Mouse (Mus musculus) induced T-regulatory cell, adult 2 months (primary cell): ENCODE results near the gene Rdh7.
"Not testable (repeated sequence)": the region's sequence is repeated elsewhere in the genome, so short reads cannot be mapped to it uniquely, and the experiment has no call there.

ENCODE experiments used
- DNase-seq: peaks from one replicate; pipeline ENCODE4 v3.0.0-alpha.2; 2012; ENCODE audit warnings: low read depth

Gene Rdh7

GRCm38 (mm10) chr10:127888605-127889004 lies at the start of gene Rdh7:
Gene Rdh7 (minus strand): TSS chr10:127888817.
- no peak for DNase-seq

DNA sequence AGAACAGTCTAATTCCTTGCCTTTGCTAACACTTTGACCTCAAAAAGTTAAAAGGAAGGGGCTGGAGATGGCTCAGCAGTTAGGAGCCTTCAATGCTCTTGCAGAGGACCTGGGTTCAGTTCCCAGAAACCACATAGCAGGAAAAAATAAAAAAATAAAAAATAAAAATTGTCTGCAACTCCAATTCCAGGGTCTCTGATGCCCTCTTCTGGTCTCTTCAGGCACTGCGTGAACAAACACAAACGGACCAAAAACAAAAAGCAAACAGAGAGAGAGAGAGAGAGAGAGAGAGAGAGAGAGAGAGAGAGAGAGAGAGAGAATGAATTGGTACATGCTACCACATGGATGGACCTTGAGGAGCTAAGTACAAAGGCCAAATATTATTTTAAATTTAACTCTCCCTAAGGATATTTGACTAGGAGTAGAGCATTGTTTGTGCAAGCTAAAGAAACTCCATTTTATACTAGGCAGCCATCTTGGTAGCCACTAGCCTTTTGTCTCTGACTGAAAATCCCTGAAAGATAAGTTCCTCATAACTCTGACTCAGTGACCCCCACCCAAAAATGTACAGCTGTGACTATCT lies 48.9 kb upstream of the Rdh7 start:
- peak; percentile 65 for DNase-seq

DNA sequence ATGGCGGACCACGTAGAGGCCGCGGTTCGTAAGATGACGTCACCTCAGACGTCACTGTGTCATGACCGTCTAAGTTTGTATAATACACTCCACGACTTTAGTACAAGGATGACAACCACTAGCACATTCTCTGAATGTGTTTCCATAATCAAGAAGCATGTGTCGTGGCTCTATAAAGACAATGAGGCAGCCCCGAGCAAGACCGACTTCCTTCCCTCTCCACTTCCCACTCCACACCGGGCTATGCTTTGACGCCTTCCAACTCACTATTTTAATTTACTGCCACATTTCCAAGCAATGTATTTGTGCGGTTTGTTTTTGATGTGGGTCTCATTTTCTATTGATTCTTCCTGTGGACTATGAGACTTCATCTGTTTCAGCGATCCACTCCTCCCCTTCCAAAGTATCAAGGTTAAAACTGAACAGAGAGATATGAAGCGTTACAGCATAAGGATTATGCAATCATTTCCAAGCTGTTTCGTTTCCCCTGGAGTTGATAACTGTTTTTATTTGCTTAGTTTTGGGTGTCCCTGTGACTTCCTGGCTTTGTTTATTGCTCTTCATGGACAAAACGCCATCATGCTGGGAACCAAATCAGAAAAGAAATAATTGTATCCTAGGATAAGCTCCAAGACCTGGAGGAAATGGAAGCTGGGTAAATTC lies 48.3 kb upstream of the Rdh7 start:
- DNase-seq = peak; percentile 14

- DNase-seq = no peak
Observed at GRCm38 (mm10) chr10:127936271-127936670, 47.7 kb upstream of the Rdh7 start.

DNA sequence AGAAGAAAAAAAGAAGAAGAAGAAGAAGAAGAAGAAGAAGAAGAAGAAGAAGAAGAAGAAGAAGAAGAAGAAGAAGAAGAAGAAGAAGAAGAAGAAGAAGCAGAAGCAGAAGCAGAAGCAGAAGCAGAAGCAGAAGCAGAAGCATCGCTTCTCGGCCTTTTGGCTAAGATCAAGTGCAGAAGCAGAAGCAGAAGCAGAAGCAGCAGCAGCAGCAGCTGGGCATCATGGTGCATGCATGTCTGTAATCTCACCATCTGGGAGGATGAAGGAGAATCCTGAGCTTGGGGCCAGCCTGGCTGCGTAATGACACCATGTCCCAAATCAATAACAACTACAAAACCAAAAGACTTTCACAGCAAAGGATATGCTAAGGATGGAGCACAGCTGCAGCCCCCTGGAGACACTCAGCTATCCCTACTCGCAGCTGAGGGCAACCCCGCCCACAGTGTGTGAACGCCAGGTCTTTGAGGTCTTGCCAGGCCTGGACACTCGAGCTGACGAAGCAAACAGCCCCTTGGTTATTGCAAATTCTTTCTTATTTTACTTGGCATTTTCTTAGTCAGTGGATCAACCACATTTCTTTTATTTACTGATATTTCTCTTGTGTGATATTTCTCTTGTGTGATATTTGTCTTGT lies 43.8 kb upstream of the Rdh7 start:
- DNase-seq = no peak

DNA sequence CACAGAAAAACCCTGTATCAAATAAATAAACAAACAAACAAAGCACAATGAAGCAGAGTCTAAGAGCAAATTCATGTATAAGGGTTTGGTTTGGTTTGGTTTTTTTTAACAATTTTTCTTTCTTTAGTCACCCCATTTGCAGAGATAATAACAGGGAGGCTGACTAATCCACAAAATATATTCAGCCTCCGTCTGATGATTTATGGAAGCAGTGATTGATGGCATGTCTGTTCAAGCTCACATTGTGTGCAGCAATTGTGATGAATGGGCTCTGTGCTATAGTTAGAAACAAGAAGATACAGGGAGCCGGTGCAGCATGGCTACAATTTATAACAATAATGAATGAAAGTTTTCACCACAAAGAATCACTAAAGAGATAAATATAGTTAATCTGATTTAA lies 39.1 kb upstream of the Rdh7 start:
- DNase-seq = no peak

GRCm38 (mm10) chr10:127924597-127925378 lies 36.2 kb upstream of the Rdh7 start:
- no peak for DNase-seq

DNA sequence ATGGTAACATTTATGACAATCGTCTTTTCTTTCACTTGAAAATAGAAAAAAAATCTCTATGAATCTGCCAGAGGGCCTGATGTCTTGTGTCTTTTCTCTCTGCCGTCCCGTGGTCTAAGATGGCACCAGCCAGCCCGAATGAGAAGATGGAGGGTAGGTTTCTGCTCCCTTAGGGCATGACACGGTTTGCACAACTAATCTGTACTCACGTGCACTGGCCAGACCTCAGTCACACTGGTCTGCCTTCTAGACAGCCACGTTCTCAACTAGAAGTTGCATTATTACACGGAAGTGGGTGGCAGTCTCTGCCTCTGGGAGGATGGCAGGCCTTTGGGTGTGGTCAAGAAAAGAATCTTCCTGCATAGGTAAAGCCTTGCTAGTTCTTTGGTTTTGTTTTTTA lies 34.4 kb upstream of the Rdh7 start:
- no peak for DNase-seq

- no peak for DNase-seq
Observed at GRCm38 (mm10) chr10:127922241-127922640, 33.6 kb upstream of the Rdh7 start.

GRCm38 (mm10) chr10:127917651-127918050 lies 29.0 kb upstream of the Rdh7 start:
- no peak for DNase-seq

DNA sequence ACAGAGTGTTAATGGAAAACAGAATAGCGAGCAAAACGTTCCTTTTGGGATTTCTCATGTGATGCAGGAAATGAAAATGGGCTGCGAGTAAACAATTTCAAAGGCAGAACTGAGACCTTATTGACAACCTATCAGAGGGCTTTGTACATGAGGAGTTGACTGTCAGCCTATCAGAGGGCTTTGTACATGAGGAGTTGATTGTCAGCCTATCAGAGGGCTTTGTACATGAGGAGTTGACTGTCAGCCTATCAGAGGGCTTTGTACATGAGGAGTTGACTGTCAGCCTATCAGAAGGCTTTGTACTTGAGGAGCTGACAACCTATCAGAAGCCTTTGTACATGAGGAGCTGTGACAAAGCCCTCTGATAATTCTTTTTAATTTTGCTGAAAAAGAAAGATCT lies 28.6 kb upstream of the Rdh7 start:
- DNase-seq = not testable (repeated sequence)

- DNase-seq = no peak
Observed at GRCm38 (mm10) chr10:127915578-127915977, 27.0 kb upstream of the Rdh7 start.

DNA sequence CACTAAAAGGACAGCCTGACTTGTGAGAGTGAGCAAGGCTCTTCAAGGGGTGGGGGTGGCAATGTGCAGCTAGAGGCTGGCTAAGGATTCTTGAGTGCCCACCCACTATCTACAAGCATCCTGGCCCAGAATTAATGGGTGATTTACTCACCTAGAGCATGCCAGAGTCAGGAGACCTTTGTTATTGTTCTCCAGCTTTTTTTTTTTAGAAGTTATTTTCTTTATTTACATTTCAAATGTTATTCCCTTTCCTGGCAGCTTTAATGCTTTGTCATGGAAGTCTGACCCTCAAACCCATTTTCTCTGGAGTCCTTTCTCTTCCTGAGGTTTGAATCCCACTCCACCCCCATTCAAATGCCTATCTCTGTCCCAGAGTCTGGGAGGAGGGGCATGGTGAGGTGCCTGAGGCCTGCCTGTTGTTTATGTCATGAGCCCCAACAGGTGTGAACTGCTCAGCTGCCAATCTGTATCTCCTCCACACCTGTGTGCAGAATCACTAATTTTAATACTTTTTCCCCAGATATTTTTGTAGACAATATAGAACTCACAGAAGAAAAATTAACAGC lies 18.9 kb upstream of the Rdh7 start:
- DNase-seq = no peak

DNA sequence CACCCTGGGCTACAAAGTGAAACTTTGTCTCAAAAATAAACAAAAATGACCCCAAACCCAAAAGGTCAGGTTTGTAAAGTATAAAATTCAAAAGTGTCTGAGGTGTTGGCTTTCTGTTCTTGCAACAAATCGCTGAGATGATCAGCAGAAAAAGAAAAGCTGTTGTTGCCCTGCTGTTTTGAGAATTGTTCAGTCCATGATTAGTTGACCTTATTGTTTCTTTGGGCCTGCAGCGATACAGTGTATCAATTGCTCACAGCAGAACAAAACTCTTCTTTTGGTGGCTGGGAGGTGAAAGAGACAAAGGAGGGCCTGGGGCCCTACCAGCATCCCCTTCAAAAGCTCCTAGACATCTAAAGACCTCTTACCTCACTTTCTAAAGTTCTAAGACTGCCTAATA lies 17.5 kb upstream of the Rdh7 start:
- no peak for DNase-seq

GRCm38 (mm10) chr10:127904718-127905446 lies 16.3 kb upstream of the Rdh7 start:
- DNase-seq = no peak

DNA sequence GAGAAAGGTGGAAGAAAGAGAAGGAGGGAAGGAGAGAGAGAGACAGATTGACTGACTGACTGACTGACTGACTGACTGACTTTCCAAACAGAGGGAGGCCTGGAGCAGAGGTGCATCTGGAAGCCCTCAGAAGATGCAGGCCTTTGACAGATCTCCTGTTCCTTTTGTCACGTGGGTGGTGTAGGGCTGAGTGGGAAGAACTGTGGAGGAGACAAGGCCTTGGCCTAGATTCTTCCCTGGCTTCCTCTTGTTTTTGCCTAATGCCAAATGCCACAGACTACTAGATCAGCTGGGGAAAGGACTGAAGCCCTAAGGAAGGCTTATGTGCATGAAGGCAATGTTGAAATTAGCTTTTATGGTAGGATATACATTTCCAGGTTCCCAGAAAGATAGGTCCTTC lies 14.5 kb upstream of the Rdh7 start:
- DNase-seq = no peak

DNA sequence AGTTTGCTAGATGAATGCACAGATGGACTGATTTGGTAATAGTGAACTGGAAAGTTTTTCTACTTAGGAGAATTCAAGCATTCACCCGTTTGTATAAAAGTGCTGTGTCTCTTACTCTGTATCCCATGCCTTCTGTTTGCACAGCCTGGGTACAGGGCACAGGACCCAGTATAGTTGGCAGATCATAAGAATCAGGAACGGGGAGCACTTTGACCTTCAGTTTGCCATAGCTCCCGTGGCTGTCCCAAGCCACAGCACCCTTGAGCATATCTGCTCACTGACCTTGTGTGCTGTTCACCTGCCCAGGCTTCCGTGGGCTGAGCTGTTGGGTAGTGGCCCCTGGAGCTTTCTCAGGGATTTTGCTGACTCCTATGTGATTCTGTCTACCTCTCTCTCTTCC lies 13.1 kb upstream of the Rdh7 start:
- no peak for DNase-seq

DNA sequence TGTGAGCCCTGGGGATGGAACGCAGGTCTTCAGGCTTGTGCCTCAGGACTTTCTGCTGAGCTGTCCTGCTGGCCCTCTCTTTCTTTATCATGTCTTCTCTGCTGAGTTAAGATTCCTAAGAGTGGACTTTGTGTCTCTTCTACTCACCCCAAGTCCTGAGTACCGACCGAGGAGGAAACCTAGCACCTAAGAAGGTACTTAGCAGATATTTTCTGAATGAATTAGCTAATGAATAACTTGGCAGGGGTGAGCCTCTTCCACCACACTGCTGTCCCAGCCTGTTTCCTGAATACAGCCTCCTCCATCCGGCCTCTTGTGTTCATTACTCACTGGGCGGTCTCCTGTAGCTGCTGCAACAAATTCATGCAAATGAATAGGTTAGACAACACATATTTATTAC lies 11.2 kb upstream of the Rdh7 start:
- no peak for DNase-seq

GRCm38 (mm10) chr10:127898218-127898617 lies 9.6 kb upstream of the Rdh7 start, which contains the start of gene Sdr9c7:
Gene Sdr9c7 (plus strand): TSS chr10:127898518.
- DNase-seq = no peak

DNA sequence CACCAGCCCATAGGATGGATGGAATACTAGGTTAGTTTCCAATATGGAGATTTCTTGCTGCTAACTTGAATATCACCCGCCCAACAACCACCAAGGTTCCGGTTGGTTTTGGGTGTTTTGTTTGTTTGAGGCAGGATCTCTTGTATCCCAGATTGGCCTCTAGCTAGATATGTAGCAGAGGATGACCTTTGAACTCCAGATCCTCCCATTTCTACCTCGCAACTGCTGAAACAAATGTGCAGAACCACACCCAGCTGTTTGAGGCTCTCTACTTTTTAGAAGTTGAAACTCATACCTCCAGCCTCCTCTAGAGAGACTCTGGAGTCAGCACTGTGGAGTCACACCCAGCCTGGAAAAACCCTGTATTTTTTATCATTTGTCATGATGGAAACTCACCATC lies 8.9 kb upstream of the Rdh7 start:
- no peak for DNase-seq

DNA sequence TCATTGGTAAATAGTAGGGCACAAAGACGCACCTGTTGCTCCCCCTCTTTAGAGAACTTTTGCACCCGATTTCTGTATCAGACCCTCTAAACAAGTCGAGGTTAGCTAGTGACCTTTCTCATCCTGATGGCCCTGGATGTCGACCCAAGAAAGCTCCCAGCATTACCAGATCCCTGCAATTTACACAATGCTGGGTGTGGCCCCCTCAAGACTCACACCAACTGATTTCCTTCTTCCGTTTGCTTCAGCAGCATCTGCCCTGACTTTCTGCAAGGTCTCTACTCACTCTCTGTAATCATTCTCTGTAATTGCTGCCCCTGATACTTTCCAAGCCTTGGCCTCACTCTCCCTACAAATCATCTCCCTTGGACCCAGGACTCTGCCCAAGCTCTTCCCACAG lies 8.1 kb upstream of the Rdh7 start:
- no peak for DNase-seq
